Mouse (Mus musculus): ENCODE measurements around the gene Nipal4. TPM values are rescaled to one million over a fixed set of nuclear protein-coding genes. Genes with fewer than 3 reads are reported as not detected.

Nipal4 gene
- polyA plus RNA-seq (2015; fragmentation: Nextera tagmentation; extraction: Ambion mirVana), result 0.11 and 0.17 TPM in 2 replicates

DNA sequence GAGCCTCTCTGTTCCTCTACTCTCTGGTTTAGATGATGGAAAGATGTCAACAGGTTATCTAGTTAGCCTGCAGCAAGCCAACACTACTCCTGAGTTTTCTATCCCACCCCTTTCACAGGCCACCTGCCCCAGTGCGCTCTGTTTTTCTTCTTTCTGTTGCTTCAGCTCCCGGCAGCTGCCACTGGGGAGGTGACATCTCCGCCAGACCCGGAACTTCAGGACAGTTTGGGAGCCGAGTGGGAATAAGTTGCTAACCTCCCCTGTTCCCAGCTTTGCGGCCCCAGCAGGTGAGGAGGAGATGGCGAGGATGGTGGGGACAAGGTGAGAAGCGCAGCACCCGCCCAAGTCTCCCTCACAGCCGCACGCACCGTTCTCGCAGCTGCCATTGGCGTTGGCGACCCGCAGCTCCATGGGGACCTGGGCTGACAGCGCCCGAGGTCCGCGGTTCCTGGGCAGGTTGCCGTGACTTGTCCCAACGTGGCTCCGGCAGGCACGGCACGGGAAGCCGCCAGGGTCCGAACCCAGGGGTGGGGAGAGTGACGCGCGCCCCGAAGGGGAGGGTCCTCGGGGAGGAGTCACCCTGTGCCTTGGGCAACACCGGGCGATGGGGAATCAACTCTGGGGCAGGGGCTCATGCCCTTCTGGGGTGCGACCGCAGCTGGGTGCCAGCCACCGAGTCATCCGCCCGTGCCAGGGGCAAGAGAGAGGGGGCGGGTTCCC lies at the start of gene Nipal4:
TSS of gene Nipal4 (minus strand) at position 643 of the 720 bp plus-strand sequence.

Small RNAs within 50 kb of the gene (microRNA-seq; reads per million reads assigned to microRNA genes)
- gene Mir7239 (ENCODE audit: borderline replicate concordance, insufficient number of aligned reads), result not detected
- gene Mir8100 (ENCODE audit: borderline replicate concordance, insufficient number of aligned reads), result not detected

Other genes starting within 250 kb of the Nipal4 start
- 4.8 and 5.3 TPM in 2 replicates for gene Lsm11, start 221.6 kb downstream of the Nipal4 start, polyA plus RNA-seq (2015; fragmentation: Nextera tagmentation; extraction: Ambion mirVana)
- gene Thg1l, start 211.0 kb downstream of the Nipal4 start, polyA plus RNA-seq (2015; fragmentation: Nextera tagmentation; extraction: Ambion mirVana), result 4.9 and 9.8 TPM in 2 replicates
- 0.22 and 0.28 TPM in 2 replicates for gene Sox30, start 186.2 kb downstream of the Nipal4 start, polyA plus RNA-seq (2015; fragmentation: Nextera tagmentation; extraction: Ambion mirVana)
- gene Gm12166, start 114.2 kb downstream of the Nipal4 start, polyA plus RNA-seq (2015; fragmentation: Nextera tagmentation; extraction: Ambion mirVana), result 11.1 and 12.8 TPM in 2 replicates
- 3.6 and 7.8 TPM in 2 replicates for gene Adam19, start 110.5 kb downstream of the Nipal4 start, polyA plus RNA-seq (2015; fragmentation: Nextera tagmentation; extraction: Ambion mirVana)
- gene Fndc9, start 69.0 kb upstream of the Nipal4 start, polyA plus RNA-seq (2015; fragmentation: Nextera tagmentation; extraction: Ambion mirVana), result 0.07 and 0.08 TPM in 2 replicates
- gene Cyfip2, start 146.4 kb upstream of the Nipal4 start, polyA plus RNA-seq (2015; fragmentation: Nextera tagmentation; extraction: Ambion mirVana), result 14.6 and 16.8 TPM in 2 replicates
- 0.19 TPM in 1 of 2 replicates, not detected in the other for gene Itk, start 223.0 kb upstream of the Nipal4 start, polyA plus RNA-seq (2015; fragmentation: Nextera tagmentation; extraction: Ambion mirVana)
- not detected in 2 replicates for gene Fam71b, start 230.1 kb upstream of the Nipal4 start, polyA plus RNA-seq (2015; fragmentation: Nextera tagmentation; extraction: Ambion mirVana)

Measured in adrenal gland, postnatal 0 days (tissue).